Mouse (Mus musculus): Measurements from ENCODE around the gene Twf1. TPM values are rescaled to one million over a fixed set of nuclear protein-coding genes. Genes with fewer than 3 reads are reported as not detected.
A peak's percentile ranks its signal among the peaks of the same experiment; 100 is the strongest.

The Twf1 gene
- polyA plus RNA-seq, 2 experiments from 2014 or later = 52.6 to 60.0 TPM

DNA sequence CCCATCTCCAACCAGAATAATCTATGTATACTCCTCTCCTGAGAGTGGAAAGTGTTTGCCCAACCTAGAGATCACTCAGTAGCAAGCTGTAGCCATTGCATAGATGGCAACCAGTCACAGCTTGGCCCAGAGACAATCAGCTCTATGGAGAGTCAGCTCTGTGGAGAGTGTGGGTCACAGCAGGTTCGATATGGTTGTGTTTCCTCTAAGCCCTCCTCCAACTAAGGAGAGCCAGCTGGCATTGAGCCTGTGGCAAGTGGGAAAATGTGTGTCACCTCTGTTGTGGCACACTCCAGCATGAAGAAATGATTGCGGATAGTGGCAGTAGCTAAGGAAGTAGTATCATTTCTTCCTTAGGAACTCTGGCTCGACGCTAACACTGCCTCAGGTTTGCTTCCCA, 18.2 kb downstream of the Twf1 start:
- no peak for ATAC-seq

- ATAC-seq = no peak
Observed at GRCm38 (mm10) chr15:94568496-94569182, 21.1 kb downstream of the Twf1 start.

DNA sequence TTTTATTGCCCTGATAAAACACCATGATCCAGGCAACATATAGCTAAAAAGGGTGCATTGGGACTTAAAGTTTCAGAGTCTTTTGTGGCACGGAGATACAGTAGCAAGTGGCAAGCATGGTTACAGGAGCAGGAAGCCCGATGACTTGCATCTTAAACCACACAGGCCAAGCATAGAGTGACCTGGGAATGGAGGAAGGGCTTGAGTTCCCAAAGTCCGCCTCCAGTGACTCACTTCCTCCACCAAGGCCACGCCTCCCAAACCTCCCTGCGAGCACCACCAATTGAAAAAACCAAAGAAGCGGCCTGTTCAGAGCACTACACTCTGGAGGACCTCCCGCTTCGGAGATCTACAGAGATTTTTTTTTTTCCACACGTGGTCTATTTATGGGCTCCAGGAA, 23.8 kb downstream of the Twf1 start:
- ATAC-seq = peak; percentile 75

DNA sequence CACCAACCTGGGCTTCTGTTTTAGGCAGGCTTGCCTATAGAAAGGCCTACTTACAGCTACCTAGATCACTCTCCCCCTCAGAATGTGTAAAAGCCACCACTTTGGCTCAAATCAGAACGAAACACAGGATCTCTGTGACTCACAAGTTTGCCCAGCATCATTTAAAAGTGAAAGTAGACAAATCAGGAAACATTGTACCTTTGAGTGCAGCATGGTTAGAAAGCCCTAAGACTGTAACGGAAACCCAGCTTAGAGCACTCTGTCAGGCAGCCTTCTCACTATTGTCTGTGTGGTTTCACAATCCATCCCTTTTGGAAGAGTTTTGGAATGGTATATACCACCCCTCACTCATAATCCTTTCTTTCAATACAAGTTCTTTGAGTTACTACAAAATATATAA, 24.8 kb downstream of the Twf1 start:
- ATAC-seq = peak; percentile 83

DNA sequence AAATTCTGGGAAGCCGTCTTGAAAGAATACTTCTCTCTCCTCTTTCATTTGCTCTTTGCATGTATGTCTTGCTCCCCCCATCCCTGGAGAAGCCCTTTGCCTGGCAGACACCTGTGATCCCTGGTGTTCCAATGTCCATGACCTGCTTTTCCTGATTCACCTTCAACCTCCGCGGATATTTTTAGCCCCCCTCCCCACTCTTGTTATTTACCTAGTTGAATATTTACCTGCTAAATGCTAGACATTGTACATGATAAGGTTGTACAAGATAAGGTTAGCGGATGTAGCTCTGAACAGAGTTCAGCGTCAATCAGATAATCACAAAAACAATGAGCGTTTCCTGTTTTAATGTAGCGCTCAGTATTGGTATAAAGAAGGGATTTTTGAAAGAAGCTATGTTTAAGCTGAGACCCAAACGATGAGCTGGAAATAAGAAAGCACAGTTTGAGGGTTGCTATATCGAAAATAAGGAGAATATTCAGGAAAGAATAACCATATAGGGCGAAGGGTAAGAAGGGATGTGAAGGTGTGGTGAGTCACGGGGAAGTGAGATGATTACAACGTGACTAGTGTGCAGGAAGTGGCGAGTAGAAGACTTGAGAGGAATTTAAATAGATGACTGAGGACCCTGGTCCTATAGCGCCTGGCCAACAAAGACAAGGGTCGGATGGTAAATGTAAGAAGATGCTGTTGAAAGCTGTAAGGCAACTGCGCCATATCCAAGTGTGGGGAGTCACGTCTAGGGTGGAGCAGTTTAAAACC, 30.6 kb downstream of the Twf1 start:
- ATAC-seq = no peak

DNA sequence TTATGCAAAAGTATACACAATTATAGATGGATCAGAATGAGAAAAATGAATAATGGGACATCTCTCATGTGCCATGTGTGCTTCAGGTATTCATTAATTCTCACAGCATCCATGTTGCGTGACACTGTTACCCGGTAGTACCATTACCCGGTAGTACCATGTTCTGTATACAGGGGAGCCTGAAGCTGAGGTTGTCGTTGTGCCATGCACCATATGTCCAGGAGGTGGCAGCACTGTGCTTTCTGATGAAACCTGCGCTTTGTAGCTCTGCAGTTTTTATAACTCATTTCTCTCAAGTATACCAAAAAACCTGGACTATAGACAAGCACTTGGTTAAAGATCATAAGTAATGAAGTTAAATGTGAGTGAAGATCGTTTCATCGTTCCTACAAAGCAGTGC, 32.2 kb downstream of the Twf1 start:
- ATAC-seq = peak; percentile 98

- no peak for ATAC-seq
Observed at GRCm38 (mm10) chr15:94553536-94553935, 36.2 kb downstream of the Twf1 start.

GRCm38 (mm10) chr15:94544844-94545243, 44.8 kb downstream of the Twf1 start:
- ATAC-seq = no peak

- ATAC-seq = no peak
Observed at GRCm38 (mm10) chr15:94544052-94544636, 45.5 kb downstream of the Twf1 start.

- peak; percentile 97 for ATAC-seq
Observed at GRCm38 (mm10) chr15:94543409-94544051, 46.2 kb downstream of the Twf1 start, which contains the start of the genes Pus7l and Irak4. Gene Pus7l (minus strand): TSS chr15:94543547. Gene Irak4 (plus strand): TSS chr15:94543643.

DNA sequence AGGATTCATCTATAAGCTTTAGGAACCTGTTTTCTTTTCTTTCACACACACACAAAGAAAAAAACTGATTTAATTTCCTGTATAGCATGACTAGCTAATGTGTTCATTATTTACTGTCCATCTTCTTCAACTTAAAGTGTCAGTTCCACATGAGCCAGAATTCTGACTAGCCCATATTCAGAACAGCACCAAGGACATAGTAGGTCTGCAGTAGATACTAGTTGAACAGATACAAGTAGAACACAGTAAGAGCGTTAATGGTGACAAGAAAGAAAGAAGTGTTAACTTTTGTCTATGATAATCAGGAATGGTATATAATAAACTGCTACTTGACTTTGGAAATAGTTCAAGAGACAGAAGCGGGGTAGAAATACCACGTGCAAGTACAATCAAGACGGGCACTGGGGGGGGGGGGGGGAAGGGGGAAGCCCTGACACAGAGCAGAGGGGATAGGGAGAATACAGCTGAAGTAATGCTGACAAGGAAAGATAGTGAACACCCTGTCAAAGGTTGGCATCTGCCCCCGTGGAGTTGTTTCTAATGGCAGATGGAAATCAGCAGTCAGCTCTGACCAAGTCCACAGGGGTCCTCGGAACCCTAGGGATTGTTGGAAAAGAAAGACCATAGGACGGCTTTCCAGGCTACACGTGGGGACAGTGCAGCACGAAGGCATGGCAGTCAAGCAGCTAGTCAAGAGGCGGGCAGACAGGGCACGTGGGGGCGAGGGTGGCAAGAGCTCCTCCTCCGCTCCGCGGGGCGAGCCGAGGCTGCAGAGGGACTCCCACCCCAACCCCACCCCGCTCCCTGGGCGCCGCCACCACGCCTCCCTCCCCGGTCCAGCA, 46.9 kb downstream of the Twf1 start:
- peak; percentile 31 for ATAC-seq

- no peak for ATAC-seq
Observed at GRCm38 (mm10) chr15:94539296-94539695, 50.4 kb downstream of the Twf1 start.

- no peak for ATAC-seq
Observed at GRCm38 (mm10) chr15:94535521-94535920, 54.2 kb downstream of the Twf1 start.

GRCm38 (mm10) chr15:94532956-94533355, 56.7 kb downstream of the Twf1 start:
- no peak for ATAC-seq

- no peak for ATAC-seq
Observed at GRCm38 (mm10) chr15:94532306-94532705, 57.4 kb downstream of the Twf1 start.

- no peak for ATAC-seq
Observed at GRCm38 (mm10) chr15:94530519-94530918, 59.2 kb downstream of the Twf1 start.

Other genes starting within 250 kb of the Twf1 start
- gene Adamts20, start 124.5 kb downstream of the Twf1 start, polyA plus RNA-seq (2017; shearing (Covaris generic)) = under 1 TPM in 1 of 2 experiments, not detected in 1; 0.17 TPM
- 1 to 10 TPM; 7.1 to 8.7 TPM for gene Pus7l, start 46.3 kb downstream of the Twf1 start, polyA plus RNA-seq (2017; shearing (Covaris generic))
- 10 to 100 TPM; 31.4 to 37.2 TPM for gene Irak4, start 46.2 kb downstream of the Twf1 start, polyA plus RNA-seq (2017; shearing (Covaris generic))
- gene Tmem117, start 39.3 kb upstream of the Twf1 start, polyA plus RNA-seq (2017; shearing (Covaris generic)) = under 1 TPM in 1 of 2 experiments, not detected in 1; 0.49 TPM

All from activated CD4-positive, CD25-positive, alpha-beta regulatory T cell, adult 4 months (primary cell).